Mouse (Mus musculus): ENCODE measurements around the gene Atp8a2. TPM values are rescaled to one million over a fixed set of nuclear protein-coding genes. Genes with fewer than 3 reads are reported as not detected.

Atp8a2 gene
- total RNA-seq, 2 experiments from 2014 or later = 72.2 to 76.0 TPM

GRCm38 (mm10) chr14:59674556-59674955 lies 522.4 kb downstream of the Atp8a2 start:
- TF ChIP-seq CTCF (IDR thresholded peaks at IDR 0.05) = no peak
- H3K4me3 ChIP-seq = no peak overlapping the region
- H3K27ac ChIP-seq = no peak overlapping the region
- intact Hi-C loops (cut with DNase I) = no loop called here
- no peak for DNase-seq (ENCODE audit: extremely low spot score in 1 of 2, low spot score in 2 of 2)

- no peak for TF ChIP-seq CTCF (IDR thresholded peaks at IDR 0.05)
- intact Hi-C loops (cut with DNase I) = no loop called here
- no peak for DNase-seq (ENCODE audit: extremely low spot score in 1 of 2, low spot score in 2 of 2)
- H3K27ac ChIP-seq = no peak overlapping the region
- no peak overlapping the region for H3K4me3 ChIP-seq
These were observed 524.0 kb downstream of the Atp8a2 start for GRCm38 (mm10) chr14:59672893-59673515.

DNA sequence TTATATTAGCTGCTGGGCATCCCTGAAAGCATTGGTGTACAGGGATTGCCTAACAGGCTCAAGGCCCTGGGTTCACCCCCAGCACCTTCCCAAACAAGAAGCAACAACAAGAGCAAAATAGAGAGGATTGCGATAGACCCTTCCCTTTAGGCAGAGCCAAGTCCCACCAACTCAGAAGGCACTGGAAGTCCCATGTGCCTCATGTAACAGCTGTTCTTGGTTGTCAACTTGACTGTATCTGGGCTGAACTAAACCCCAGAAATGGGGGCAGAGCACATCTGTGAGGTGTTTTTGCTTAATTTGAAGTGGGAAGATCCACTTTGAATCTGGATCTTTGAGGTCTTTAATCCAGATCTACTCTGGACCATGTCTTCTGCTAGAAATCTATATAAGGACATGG lies 539.9 kb downstream of the Atp8a2 start:
- no peak for DNase-seq (ENCODE audit: extremely low spot score in 1 of 2, low spot score in 2 of 2)
- intact Hi-C loops (cut with DNase I) = no loop called here
- TF ChIP-seq CTCF (IDR thresholded peaks at IDR 0.05) = no peak
- Histone ChIP-seq H3K27ac (no peak overlapping the region), H3K4me3 (no peak overlapping the region)

GRCm38 (mm10) chr14:59656591-59656990 lies 540.4 kb downstream of the Atp8a2 start:
- Histone ChIP-seq H3K4me3 (no peak overlapping the region), H3K27ac (no peak overlapping the region)
- intact Hi-C loops (cut with DNase I) = no loop called here
- DNase-seq (ENCODE audit: extremely low spot score in 1 of 2, low spot score in 2 of 2) = no peak
- no peak for TF ChIP-seq CTCF (IDR thresholded peaks at IDR 0.05)

GRCm38 (mm10) chr14:59649337-59649736 lies 547.6 kb downstream of the Atp8a2 start:
- intact Hi-C loops (cut with DNase I) = no loop called here
- no peak overlapping the region for H3K4me3 ChIP-seq
- no peak for DNase-seq (ENCODE audit: extremely low spot score in 1 of 2, low spot score in 2 of 2)
- TF ChIP-seq CTCF (IDR thresholded peaks at IDR 0.05) = no peak
- no peak overlapping the region for H3K27ac ChIP-seq

GRCm38 (mm10) chr14:59648611-59649010 lies 548.4 kb downstream of the Atp8a2 start:
- DNase-seq (ENCODE audit: extremely low spot score in 1 of 2, low spot score in 2 of 2) = no peak
- intact Hi-C loops (cut with DNase I) = no loop called here
- no peak for TF ChIP-seq CTCF (IDR thresholded peaks at IDR 0.05)

GRCm38 (mm10) chr14:59646826-59647697 lies 549.9 kb downstream of the Atp8a2 start:
- no peak for TF ChIP-seq CTCF (IDR thresholded peaks at IDR 0.05)
- intact Hi-C loops (cut with DNase I) = no loop called here

More at GRCm38 (mm10) chr14:59648611-59649010, 548.4 kb downstream of the Atp8a2 start:
- Histone ChIP-seq H3K4me3 (no peak overlapping the region), H3K27ac (no peak overlapping the region)

GRCm38 (mm10) chr14:59644896-59645295 lies 552.1 kb downstream of the Atp8a2 start:
- Histone ChIP-seq H3K4me3 (no peak overlapping the region), H3K27ac (no peak overlapping the region)
- intact Hi-C loops (cut with DNase I) = no loop called here
- TF ChIP-seq CTCF (IDR thresholded peaks at IDR 0.05) = no peak
- no peak for DNase-seq (ENCODE audit: extremely low spot score in 1 of 2, low spot score in 2 of 2)

More at GRCm38 (mm10) chr14:59646826-59647697, 549.9 kb downstream of the Atp8a2 start:
- H3K4me3 ChIP-seq = no peak overlapping the region
- H3K27ac ChIP-seq = no peak overlapping the region
- no peak for DNase-seq (ENCODE audit: extremely low spot score in 1 of 2, low spot score in 2 of 2)

DNA sequence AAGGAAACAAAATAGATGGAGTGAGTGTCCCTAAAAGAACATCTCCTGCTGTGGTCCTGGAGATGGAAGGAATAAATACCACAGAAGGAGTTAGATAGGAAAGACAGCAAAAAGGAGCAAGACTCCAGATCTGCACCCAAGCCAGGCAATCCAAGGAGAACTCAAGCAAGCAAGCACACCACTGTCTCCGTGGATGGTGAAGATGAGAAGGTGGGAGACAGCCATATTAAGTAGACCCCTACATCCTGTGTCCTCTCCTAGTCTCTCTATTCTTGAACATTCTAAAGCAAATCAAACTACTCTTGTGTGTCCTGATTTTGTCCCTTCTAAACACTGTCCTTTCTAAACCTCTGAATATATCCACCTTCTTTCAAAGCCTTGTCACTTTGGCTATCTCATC lies 552.8 kb downstream of the Atp8a2 start:
- intact Hi-C loops (cut with DNase I) = no loop called here
- no peak overlapping the region for H3K4me3 ChIP-seq
- no peak for DNase-seq (ENCODE audit: extremely low spot score in 1 of 2, low spot score in 2 of 2)
- TF ChIP-seq CTCF (IDR thresholded peaks at IDR 0.05) = no peak
- no peak overlapping the region for H3K27ac ChIP-seq

- intact Hi-C loops (cut with DNase I) = no loop called here
- Histone ChIP-seq H3K4me3 (no peak overlapping the region), H3K27ac (no peak overlapping the region)
- no peak for TF ChIP-seq CTCF (IDR thresholded peaks at IDR 0.05)
- no peak for DNase-seq (ENCODE audit: extremely low spot score in 1 of 2, low spot score in 2 of 2)
These were observed 553.4 kb downstream of the Atp8a2 start for GRCm38 (mm10) chr14:59643582-59643981.

DNA sequence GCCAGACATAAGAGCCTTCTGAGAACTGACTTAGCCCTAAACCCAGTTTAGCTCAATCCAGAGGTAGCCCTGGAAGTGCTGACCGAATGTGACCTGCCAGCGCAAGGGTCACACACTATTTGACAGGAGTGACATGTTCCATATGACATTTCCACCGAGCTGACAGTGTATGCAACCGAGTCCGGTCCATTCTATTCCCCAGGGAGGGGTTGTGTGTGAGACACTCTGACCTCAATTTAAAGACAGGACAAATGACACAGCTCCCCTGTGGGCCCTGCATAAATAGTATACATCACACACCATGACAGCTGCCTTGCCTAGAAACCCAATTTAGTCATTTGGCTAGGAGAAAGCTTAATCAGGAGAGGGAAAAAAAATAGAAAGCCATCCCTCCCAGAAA lies 555.1 kb downstream of the Atp8a2 start:
- Histone ChIP-seq H3K4me3 (no peak overlapping the region), H3K27ac (no peak overlapping the region)
- DNase-seq (ENCODE audit: extremely low spot score in 1 of 2, low spot score in 2 of 2) = no peak
- intact Hi-C loops (cut with DNase I) = no loop called here
- no peak for TF ChIP-seq CTCF (IDR thresholded peaks at IDR 0.05)

GRCm38 (mm10) chr14:59638906-59639703 lies 557.9 kb downstream of the Atp8a2 start:
- intact Hi-C loops (cut with DNase I) = no loop called here
- TF ChIP-seq CTCF (IDR thresholded peaks at IDR 0.05) = no peak
- Histone ChIP-seq H3K27ac (no peak overlapping the region), H3K4me3 (no peak overlapping the region)
- no peak for DNase-seq (ENCODE audit: extremely low spot score in 1 of 2, low spot score in 2 of 2)

Measured in left cerebral cortex, adult 2 months (tissue).